Mouse (Mus musculus): ENCODE measurements around the gene Tubgcp6. TPM values are rescaled to one million over a fixed set of nuclear protein-coding genes. Genes with fewer than 3 reads are reported as not detected.
A peak's percentile ranks its signal among the peaks of the same experiment; 100 is the strongest.

The Tubgcp6 gene
- total and polyA plus RNA-seq, 3 experiments = 7.3 to 16.2 (median 8.7) TPM

DNA sequence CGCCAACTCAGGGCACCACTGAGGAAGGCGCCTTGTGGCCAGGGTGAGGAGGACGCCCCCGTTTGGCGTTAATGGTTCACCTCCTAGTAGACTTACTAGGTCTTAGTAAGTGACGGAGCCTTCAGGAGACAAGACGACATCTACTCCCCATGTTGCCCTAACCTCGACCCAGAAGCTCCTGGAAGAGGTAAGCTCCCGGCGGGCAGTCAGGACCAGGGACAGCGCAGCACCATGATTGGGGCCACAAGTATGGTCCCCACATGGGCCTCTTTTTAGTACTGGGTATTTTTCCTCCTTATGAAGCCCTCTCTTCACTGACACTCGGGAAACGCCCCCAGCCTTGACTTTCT is 27.1 kb upstream of the Tubgcp6 start:
- H3K79me2 ChIP-seq (replicated peaks; ENCODE audit: control insufficient read depth, insufficient read depth, low read length) = no peaks in the 10 kb centered on the region
- H3K27me3 ChIP-seq (ENCODE audit: control insufficient read depth, insufficient read depth, low read length) = no peaks in the 10 kb centered on the region
- 10% methylated on average over 13 of the region's 13 CpGs for WGBS
- peak; percentile 32 to 52 for DNase-seq
- no peak overlapping the region for H3K9ac ChIP-seq (ENCODE audit: low read depth, low read length)
- intact Hi-C loops (cut with DNase I) = no loop called here
- no peak for TF ChIP-seq EP300 (IDR thresholded peaks at IDR 0.05; ENCODE audit: insufficient read depth, low read depth, low read length)
- 0 out of 2 replicates have a peak, but pooled peaks have one; percentile 8 for TF ChIP-seq CTCF (IDR thresholded peaks at IDR 0.05)
- peaks cover 6% of the 10 kb centered on the region for H3K4me1 ChIP-seq (ENCODE audit: control insufficient read depth, insufficient read depth, low read length)
- peak overlapping the region; percentile 80 for H3K4me3 ChIP-seq
- no peaks in the 10 kb centered on the region for H3K36me3 ChIP-seq (ENCODE audit: control insufficient read depth, insufficient read depth, low read length)
- peak overlapping the region; percentile 49 for H3K27ac ChIP-seq

DNA sequence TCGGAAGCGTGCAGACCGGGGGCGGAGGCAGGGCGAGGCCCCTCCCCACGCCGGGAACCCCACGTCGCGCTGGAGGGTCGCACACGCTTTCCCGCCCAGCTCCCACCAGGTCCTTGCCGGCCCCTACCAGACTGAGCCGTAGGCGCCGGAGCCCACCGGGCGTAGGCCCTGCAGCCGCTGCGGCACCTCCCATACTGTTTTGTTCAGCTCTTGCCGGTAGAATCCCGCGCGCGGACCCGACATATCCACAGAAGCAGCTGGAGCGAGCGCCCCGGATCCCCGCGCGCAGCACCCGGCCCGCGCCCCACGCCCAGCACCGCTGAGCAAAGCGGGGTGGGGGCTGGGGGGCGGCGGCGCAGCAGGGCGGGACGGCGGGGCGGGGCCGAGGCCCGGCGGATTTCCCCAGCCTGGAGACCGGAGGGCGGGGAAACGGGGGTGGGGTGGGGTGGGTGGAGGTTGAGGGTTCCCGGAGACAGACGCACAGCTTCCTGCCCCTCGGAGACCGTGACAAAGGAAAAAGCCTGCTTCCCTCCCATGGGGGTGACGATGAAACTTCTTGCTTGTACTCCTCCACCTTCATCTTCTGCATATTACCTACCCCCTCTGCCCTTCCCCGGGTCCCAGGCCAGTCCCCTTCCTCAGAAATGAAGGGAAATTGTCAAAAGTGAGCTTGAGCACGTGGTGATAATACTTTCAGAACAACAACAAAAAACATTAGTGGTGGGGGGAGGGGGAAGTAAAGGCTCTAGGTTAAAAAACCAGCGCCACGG is 26.5 kb upstream of the Tubgcp6 start, which contains the start of gene Mapk11:
TSS of gene Mapk11 (minus strand) at position 358 of the 770 bp plus-strand sequence.
- under 1% methylated on average over 61 of the region's 61 CpGs for WGBS

DNA sequence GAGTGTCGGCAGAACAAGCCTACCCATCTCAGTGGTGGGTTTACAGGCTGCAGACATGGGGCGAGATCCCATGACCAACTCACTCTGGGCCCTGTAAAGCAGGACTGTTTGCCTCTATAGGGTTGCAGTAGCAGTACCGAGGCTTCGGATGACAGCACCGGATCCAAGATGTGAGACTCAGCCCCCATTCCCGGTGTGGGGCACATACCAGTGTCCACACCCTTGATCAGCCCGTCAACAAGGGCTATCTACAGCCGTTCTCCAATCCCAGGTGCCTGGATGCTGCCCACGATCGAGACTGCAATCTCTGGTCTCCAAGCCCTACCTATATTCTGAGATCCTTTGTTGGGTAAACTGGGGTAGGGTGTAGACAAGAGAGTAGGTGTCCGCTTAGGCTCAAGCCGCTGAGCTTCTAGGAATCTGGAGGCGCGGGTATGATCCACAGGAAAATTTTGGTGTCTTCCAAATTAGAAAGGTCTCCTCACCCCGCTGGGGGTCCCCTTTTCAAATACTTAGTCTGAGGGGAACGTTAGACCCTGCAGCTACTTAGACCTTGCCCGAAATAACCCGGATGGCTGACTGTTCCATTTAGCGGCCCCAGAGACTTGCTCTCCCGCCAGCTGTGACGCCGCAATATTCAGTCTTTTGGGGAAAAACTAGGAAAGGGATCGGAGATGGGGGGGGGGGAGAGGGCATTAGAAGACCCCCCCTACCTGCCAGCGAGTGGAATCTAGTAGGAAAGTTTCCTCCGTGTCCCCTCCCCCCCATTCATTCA is 25.8 kb upstream of the Tubgcp6 start:
- DNase-seq = no peak
- Histone ChIP-seq H3K4me1 (ENCODE audit: control insufficient read depth, insufficient read depth, low read length) (peaks cover 6% of the 10 kb centered on the region), H3K4me3 (peak overlapping the region; percentile 80), H3K79me2 (replicated peaks; ENCODE audit: control insufficient read depth, insufficient read depth, low read length) (no peaks in the 10 kb centered on the region), H3K9ac (ENCODE audit: low read depth, low read length) (peak overlapping the region; percentile 78), H3K27me3 (ENCODE audit: control insufficient read depth, insufficient read depth, low read length) (no peaks in the 10 kb centered on the region), H3K27ac (peak overlapping the region; percentile 80), H3K36me3 (ENCODE audit: control insufficient read depth, insufficient read depth, low read length) (no peaks in the 10 kb centered on the region)
- TF ChIP-seq EP300 (IDR thresholded peaks at IDR 0.05; ENCODE audit: insufficient read depth, low read depth, low read length) = no peak
- no peak for TF ChIP-seq CTCF (IDR thresholded peaks at IDR 0.05)
- no peak for TF ChIP-seq POLR2A (IDR thresholded peaks at IDR 0.05; ENCODE audit: insufficient read depth, low read depth, low read length)
- WGBS = 11% methylated on average over 25 of the region's 25 CpGs
- intact Hi-C loops (cut with DNase I) = loop anchor here (10.0 kb wide), 1 partner anchor 226 kb away; the partner anchor contains the start of genes Odf3b, Sco2 and Tymp

More for the DNA sequence above, 26.5 kb upstream of the Tubgcp6 start, which contains the start of gene Mapk11:
- no peaks in the 10 kb centered on the region for H3K36me3 ChIP-seq (ENCODE audit: control insufficient read depth, insufficient read depth, low read length)
- H3K4me3 ChIP-seq = peak within 1 kb of the TSS; percentile 80
- H3K27me3 ChIP-seq (ENCODE audit: control insufficient read depth, insufficient read depth, low read length) = no peaks in the 10 kb centered on the region
- H3K4me1 ChIP-seq (ENCODE audit: control insufficient read depth, insufficient read depth, low read length) = peaks cover 6% of the 10 kb centered on the region
- TF ChIP-seq EP300 (IDR thresholded peaks at IDR 0.05; ENCODE audit: insufficient read depth, low read depth, low read length) = no peak
- no peak for TF ChIP-seq POLR2A (IDR thresholded peaks at IDR 0.05; ENCODE audit: insufficient read depth, low read depth, low read length)
- no peak for TF ChIP-seq CTCF (IDR thresholded peaks at IDR 0.05)
- no peaks in the 10 kb centered on the region for H3K79me2 ChIP-seq (replicated peaks; ENCODE audit: control insufficient read depth, insufficient read depth, low read length)
- peak; percentile 72 to 75 for DNase-seq
- H3K9ac ChIP-seq (ENCODE audit: low read depth, low read length) = peak within 1 kb of the TSS; percentile 78
- intact Hi-C loops (cut with DNase I) = loop anchor here (10.0 kb wide), 1 partner anchor 225 kb away; the partner anchor contains the start of genes Odf3b, Sco2 and Tymp
- H3K27ac ChIP-seq = peak within 1 kb of the TSS; percentile 80

DNA sequence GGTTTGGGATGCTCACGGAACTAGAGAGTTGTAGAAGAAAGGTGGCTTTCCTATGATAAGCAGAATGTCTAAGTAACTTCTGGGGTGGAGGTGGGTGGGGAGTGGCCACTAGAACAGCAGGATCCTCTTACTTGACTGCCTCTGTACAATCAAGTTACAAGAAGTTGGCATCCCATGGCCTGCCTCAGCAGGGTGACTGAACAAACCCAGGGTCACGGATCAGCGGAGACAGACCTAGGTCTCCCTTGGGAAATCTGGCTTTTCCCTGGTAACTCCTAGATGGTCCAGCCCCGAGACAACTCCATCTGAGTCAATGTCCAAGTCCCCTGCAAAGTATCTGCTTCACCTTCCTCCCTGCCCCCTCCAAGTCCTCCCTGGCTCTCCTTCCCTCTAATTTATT is 25.0 kb upstream of the Tubgcp6 start:
- DNase-seq = no peak
- no peak for TF ChIP-seq CTCF (IDR thresholded peaks at IDR 0.05)
- no peak for TF ChIP-seq EP300 (IDR thresholded peaks at IDR 0.05; ENCODE audit: insufficient read depth, low read depth, low read length)
- no peak for TF ChIP-seq POLR2A (IDR thresholded peaks at IDR 0.05; ENCODE audit: insufficient read depth, low read depth, low read length)
- intact Hi-C loops (cut with DNase I) = loop anchor here (10.0 kb wide), 1 partner anchor 227 kb away; the partner anchor contains the start of genes Odf3b, Sco2 and Tymp
- Histone ChIP-seq H3K27me3 (ENCODE audit: control insufficient read depth, insufficient read depth, low read length) (no peaks in the 10 kb centered on the region), H3K79me2 (replicated peaks; ENCODE audit: control insufficient read depth, insufficient read depth, low read length) (no peaks in the 10 kb centered on the region), H3K4me1 (ENCODE audit: control insufficient read depth, insufficient read depth, low read length) (peaks cover 7% of the 10 kb centered on the region), H3K4me3 (no peak overlapping the region), H3K27ac (no peak overlapping the region), H3K9ac (ENCODE audit: low read depth, low read length) (no peak overlapping the region), H3K36me3 (ENCODE audit: control insufficient read depth, insufficient read depth, low read length) (no peaks in the 10 kb centered on the region)
- 63% methylated on average over 4 of the region's 4 CpGs for WGBS

DNA sequence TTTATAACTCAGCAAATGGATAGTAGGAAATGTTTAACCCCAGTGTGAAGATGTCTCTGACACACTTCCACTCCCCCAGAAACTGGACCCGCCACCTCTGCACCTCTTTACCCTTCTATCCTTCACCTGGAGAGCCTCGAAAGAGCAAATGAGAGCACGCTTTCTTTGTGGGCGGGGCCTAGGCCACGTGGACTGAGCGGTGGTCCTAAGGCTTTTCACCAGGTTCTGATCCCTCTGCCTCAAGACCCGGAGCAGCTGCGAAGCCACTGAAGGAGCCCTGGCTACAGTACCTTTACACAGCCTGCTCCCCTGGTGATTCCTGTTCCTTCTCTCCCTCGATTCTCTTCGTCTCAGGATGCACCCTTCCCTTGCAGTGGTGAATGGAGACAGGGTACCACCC is 24.5 kb upstream of the Tubgcp6 start:
- Histone ChIP-seq H3K9ac (ENCODE audit: low read depth, low read length) (no peak overlapping the region), H3K4me1 (ENCODE audit: control insufficient read depth, insufficient read depth, low read length) (peaks cover 7% of the 10 kb centered on the region), H3K27ac (no peak overlapping the region), H3K4me3 (no peak overlapping the region; the same call in 1 of the 2 replicates), H3K36me3 (ENCODE audit: control insufficient read depth, insufficient read depth, low read length) (no peaks in the 10 kb centered on the region), H3K79me2 (replicated peaks; ENCODE audit: control insufficient read depth, insufficient read depth, low read length) (no peaks in the 10 kb centered on the region), H3K27me3 (ENCODE audit: control insufficient read depth, insufficient read depth, low read length) (no peaks in the 10 kb centered on the region)
- intact Hi-C loops (cut with DNase I) = loop anchor here (10.0 kb wide), 1 partner anchor 227 kb away; the partner anchor contains the start of genes Odf3b, Sco2 and Tymp
- TF ChIP-seq POLR2A (IDR thresholded peaks at IDR 0.05; ENCODE audit: insufficient read depth, low read depth, low read length) = no peak
- no peak for TF ChIP-seq EP300 (IDR thresholded peaks at IDR 0.05; ENCODE audit: insufficient read depth, low read depth, low read length)
- no peak for TF ChIP-seq CTCF (IDR thresholded peaks at IDR 0.05)
- DNase-seq = no peak
- 31% methylated on average over 10 of the region's 10 CpGs for WGBS
